ENCODE assay signal across 23 mouse cellular contexts in the genomic region with DNA sequence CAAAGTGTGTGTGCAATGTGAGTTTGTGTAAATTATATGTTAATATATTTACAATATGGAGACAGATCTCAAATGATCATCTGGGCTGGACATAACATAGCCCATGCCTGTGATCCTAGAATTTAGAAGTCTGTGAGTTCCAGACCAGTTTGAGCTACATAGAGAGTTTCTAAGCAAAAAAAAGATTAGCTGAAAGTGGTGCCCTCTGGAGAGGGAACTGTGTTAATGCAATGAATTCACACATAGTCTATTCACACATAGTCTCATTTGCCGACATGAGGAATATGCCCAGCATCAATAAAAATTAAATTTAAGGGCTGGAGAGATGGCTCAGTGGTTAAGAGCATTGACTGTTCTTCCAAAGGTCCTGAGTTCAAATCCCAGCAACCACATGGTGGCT. TPM values are rescaled to one million over a fixed set of nuclear protein-coding genes. Genes with fewer than 3 reads are reported as not detected.
DNase-seq lines count a peak whose midpoint lies in the region; ATAC-seq and TF ChIP-seq lines count a peak whose summit lies in the region.
"Had no signal": no experiment of that assay in that cellular context is flagged by ENCODE, and none has a peak within 500 bp of the region (broad histone marks: within the 10 kb centered on the region; RNA-seq: fewer than 3 reads in every experiment).

No protein-coding gene starts in this region.

- H3K79me2 ChIP-seq in MEL (ENCODE audit: control insufficient read depth, insufficient read depth, low read length, poor library complexity) = no peaks in the 10 kb centered on the region

- H3K9me3 ChIP-seq in forebrain, postnatal 0 days (ENCODE audit: low read length) = no peaks in the 10 kb centered on the region
- no peaks in the 10 kb centered on the region for H3K9me3 ChIP-seq in forebrain, embryonic 16.5 days (ENCODE audit: control insufficient read depth, low read length)
- H3K9me3 ChIP-seq in liver, embryonic 14.5 days (ENCODE audit: control insufficient read depth, low read length) = no peaks in the 10 kb centered on the region
- no peaks in the 10 kb centered on the region for H3K9me3 ChIP-seq in liver, embryonic 11.5 days (ENCODE audit: control insufficient read depth, low read length)
- H3K9me3 ChIP-seq in MEL (replicated peaks; ENCODE audit: insufficient read depth, low read length) = no peaks in the 10 kb centered on the region
- H3K9me3 ChIP-seq: embryonic facial prominence, embryonic 15.5 days; G1E; heart, embryonic 15.5 days; hindbrain, embryonic 15.5 days; liver, embryonic 13.5 days; stomach, embryonic 15.5 days had no signal

- no peaks in the 10 kb centered on the region for H3K36me3 ChIP-seq in forebrain, postnatal 0 days (ENCODE audit: insufficient read depth)
- H3K36me3 ChIP-seq in forebrain, embryonic 16.5 days (ENCODE audit: control insufficient read depth, insufficient read depth) = no peaks in the 10 kb centered on the region
- H3K36me3 ChIP-seq in liver, embryonic 14.5 days (replicated peaks; ENCODE audit: control insufficient read depth, insufficient read depth, low read depth) = no peaks in the 10 kb centered on the region
- H3K36me3 ChIP-seq in liver, embryonic 11.5 days (ENCODE audit: control insufficient read depth, insufficient read depth, low read length) = no peaks in the 10 kb centered on the region
- peaks cover 0 to 21% of the 10 kb centered on the region in 2 experiments; a peak in 2 of 4 replicates for H3K36me3 ChIP-seq in MEL (ENCODE audit: control insufficient read depth in 1 of 2, insufficient read depth in 2 of 2, low read length in 2 of 2)
- H3K36me3 ChIP-seq: embryonic facial prominence, embryonic 15.5 days; G1E; heart, embryonic 15.5 days; hindbrain, embryonic 15.5 days; liver, embryonic 13.5 days; stomach, embryonic 15.5 days had no signal

- no peak overlapping the region for H3K9ac ChIP-seq in forebrain, postnatal 0 days
- H3K9ac ChIP-seq in forebrain, embryonic 16.5 days (replicated peaks; ENCODE audit: low read depth, low read length) = no peak overlapping the region
- no peak overlapping the region for H3K9ac ChIP-seq in liver, embryonic 14.5 days (replicated peaks)
- H3K9ac ChIP-seq in liver, embryonic 11.5 days (ENCODE audit: low read depth, low read length) = no peak overlapping the region
- no peak overlapping the region for H3K9ac ChIP-seq in MEL (ENCODE audit: control insufficient read depth, low read depth, low read length, poor library complexity, severe bottlenecking)
- H3K9ac ChIP-seq: embryonic facial prominence, embryonic 15.5 days; heart, embryonic 15.5 days; hindbrain, embryonic 15.5 days; liver, embryonic 13.5 days; stomach, embryonic 15.5 days had no signal

- peak; percentile 16; the same call in 1 of the 2 replicates for TF ChIP-seq CTCF in forebrain, postnatal 0 days (IDR thresholded peaks at IDR 0.05; ENCODE audit: low read depth)
- peak; percentile 15; the same call in 1 of the 2 replicates for TF ChIP-seq CTCF in liver, embryonic 14.5 days (IDR thresholded peaks at IDR 0.05; ENCODE audit: low read depth)
- TF ChIP-seq CTCF in MEL (IDR thresholded peaks at IDR 0.05 in 2 of 3, conservative IDR thresholded peaks at IDR 0.05 in 1 of 3; ENCODE audit: control insufficient read depth in 1 of 3, insufficient read depth in 1 of 3, low read depth in 2 of 3, low read length in 3 of 3, poor library complexity in 1 of 3, severe bottlenecking in 1 of 3) = peak in 2 of 3 experiments; percentile 25 to 60; a peak in 3 of 6 replicates

- no peak for ATAC-seq in forebrain, postnatal 0 days
- ATAC-seq in forebrain, embryonic 16.5 days = no peak
- ATAC-seq in liver, embryonic 14.5 days (ENCODE audit: insufficient read depth) = no peak
- no peak for ATAC-seq in liver, embryonic 11.5 days (replicated peaks; ENCODE audit: low FRiP score)

- no peak overlapping the region for H3K27ac ChIP-seq in forebrain, postnatal 0 days (ENCODE audit: low read depth, low read length)
- no peak overlapping the region for H3K27ac ChIP-seq in forebrain, embryonic 16.5 days (ENCODE audit: low read length)
- H3K27ac ChIP-seq in liver, embryonic 14.5 days = no peak overlapping the region
- H3K27ac ChIP-seq in liver, embryonic 11.5 days (ENCODE audit: low read depth, low read length) = no peak overlapping the region
- H3K27ac ChIP-seq in MEL (ENCODE audit: control insufficient read depth, low read depth, low read length) = no peak overlapping the region
- H3K27ac ChIP-seq: embryonic facial prominence, embryonic 15.5 days; heart, embryonic 15.5 days; hindbrain, embryonic 15.5 days; liver, embryonic 13.5 days; stomach, embryonic 15.5 days had no signal

- H3K27me3 ChIP-seq in forebrain, postnatal 0 days (ENCODE audit: insufficient read depth, low read length) = no peaks in the 10 kb centered on the region
- H3K27me3 ChIP-seq in forebrain, embryonic 16.5 days (replicated peaks; ENCODE audit: control insufficient read depth, insufficient read depth, low read length) = no peaks in the 10 kb centered on the region
- no peaks in the 10 kb centered on the region for H3K27me3 ChIP-seq in liver, embryonic 14.5 days (ENCODE audit: control insufficient read depth, insufficient read depth, low read length)
- H3K27me3 ChIP-seq in liver, embryonic 11.5 days (replicated peaks; ENCODE audit: control insufficient read depth, insufficient read depth, low read length) = no peaks in the 10 kb centered on the region
- H3K27me3 ChIP-seq in MEL (ENCODE audit: control insufficient read depth in 1 of 2, insufficient read depth in 2 of 2, low read length in 2 of 2) = no peaks in the 10 kb centered on the region
- H3K27me3 ChIP-seq: embryonic facial prominence, embryonic 15.5 days; heart, embryonic 15.5 days; hindbrain, embryonic 15.5 days; liver, embryonic 13.5 days; stomach, embryonic 15.5 days had no signal

- DNase-seq in forebrain, postnatal 0 days = no peak
- no peak for DNase-seq in liver, embryonic 14.5 days (ENCODE audit: low read depth in 3 of 3, low spot score in 3 of 3)
- DNase-seq in liver, embryonic 11.5 days (ENCODE audit: low spot score) = no peak
- peak; percentile 22 for DNase-seq in 3T3-L1 (ENCODE audit: low read depth, low spot score)
- DNase-seq in MEL (ENCODE audit: low read depth, low spot score) = peak; percentile 51
- no peak for DNase-seq in retina, postnatal 1 day
- no peak for DNase-seq in ovary, postnatal 10 days (ENCODE audit: low spot score)
- DNase-seq: cerebellum, adult 18-20 months; cerebellum, postnatal 36 days; gastrocnemius, postnatal 10 days; heart, adult 11 months; heart, postnatal 4 days; kidney, adult 2 months; kidney, postnatal 14 days; liver, embryonic 13.5 days; lung, postnatal 10 days; thymus, adult 2 months had no signal

- no peaks in the 10 kb centered on the region for H3K4me1 ChIP-seq in forebrain, postnatal 0 days (ENCODE audit: insufficient read depth)
- H3K4me1 ChIP-seq in forebrain, embryonic 16.5 days (replicated peaks; ENCODE audit: control insufficient read depth, insufficient read depth, low read length) = no peaks in the 10 kb centered on the region
- H3K4me1 ChIP-seq in liver, embryonic 14.5 days (replicated peaks; ENCODE audit: control insufficient read depth in 2 of 2, insufficient read depth in 2 of 2, low read length in 1 of 2) = peaks cover 18 to 46% of the 10 kb centered on the region in 2 experiments
- H3K4me1 ChIP-seq in liver, embryonic 11.5 days (replicated peaks; ENCODE audit: control insufficient read depth, insufficient read depth, low read length) = peaks cover 32% of the 10 kb centered on the region
- peaks cover 11 to 21% of the 10 kb centered on the region in 2 experiments for H3K4me1 ChIP-seq in MEL (ENCODE audit: control insufficient read depth in 1 of 2, insufficient read depth in 2 of 2, low read length in 2 of 2)
- H3K4me1 ChIP-seq: embryonic facial prominence, embryonic 15.5 days; hindbrain, embryonic 15.5 days had no signal

- no peak overlapping the region for H3K4me2 ChIP-seq in forebrain, postnatal 0 days (ENCODE audit: low read depth)
- no peak overlapping the region for H3K4me2 ChIP-seq in forebrain, embryonic 16.5 days (ENCODE audit: low read length)
- no peak overlapping the region for H3K4me2 ChIP-seq in liver, embryonic 14.5 days (ENCODE audit: low read depth)
- H3K4me2 ChIP-seq in liver, embryonic 11.5 days = no peak overlapping the region
- H3K4me2 ChIP-seq: embryonic facial prominence, embryonic 15.5 days; heart, embryonic 15.5 days; hindbrain, embryonic 15.5 days; liver, embryonic 13.5 days; stomach, embryonic 15.5 days had no signal

- TF ChIP-seq POLR2A in MEL (IDR thresholded peaks at IDR 0.05; ENCODE audit: control insufficient read depth in 1 of 2, insufficient read depth in 1 of 2, low read depth in 1 of 2, low read length in 2 of 2, poor library complexity in 1 of 2) = no peak

- 85% methylated on average over 1 of the region's 1 CpGs for WGBS in forebrain, postnatal 0 days
- WGBS in forebrain, embryonic 16.5 days = 92% methylated on average over 1 of the region's 1 CpGs
- WGBS in liver, embryonic 14.5 days (ENCODE audit: insufficient replicate concordance) = 48% methylated on average over 1 of the region's 1 CpGs
- WGBS in liver, embryonic 11.5 days = 72% methylated on average over 1 of the region's 1 CpGs

- TF ChIP-seq RAD21 in MEL (IDR thresholded peaks at IDR 0.05; ENCODE audit: low read depth, low read length) = peak; percentile 48

- no peak for TF ChIP-seq EP300 in liver, embryonic 14.5 days (IDR thresholded peaks at IDR 0.05; ENCODE audit: low read depth)
- TF ChIP-seq EP300 in MEL (IDR thresholded peaks at IDR 0.05; ENCODE audit: low read depth in 1 of 2, low read length in 2 of 2) = no peak

- H3K4me3 ChIP-seq in forebrain, postnatal 0 days (ENCODE audit: low read depth, low read length) = no peak overlapping the region
- no peak overlapping the region for H3K4me3 ChIP-seq in forebrain, embryonic 16.5 days (replicated peaks; ENCODE audit: low read length)
- H3K4me3 ChIP-seq in liver, embryonic 14.5 days (ENCODE audit: insufficient read depth in 1 of 2, low read depth in 2 of 2, low read length in 2 of 2) = no peak overlapping the region
- no peak overlapping the region for H3K4me3 ChIP-seq in liver, embryonic 11.5 days (ENCODE audit: low read depth, low read length)
- H3K4me3 ChIP-seq in MEL (ENCODE audit: control insufficient read depth in 1 of 2, insufficient read depth in 1 of 2, low read depth in 2 of 2, low read length in 2 of 2) = no peak overlapping the region
- H3K4me3 ChIP-seq: embryonic facial prominence, embryonic 15.5 days; heart, embryonic 15.5 days; hindbrain, embryonic 15.5 days; liver, embryonic 13.5 days; stomach, embryonic 15.5 days had no signal

RNA-seq across cellular contexts. Expression of gene Bin2, which starts 7.2 kb away (rescaled TPM):
- 1.4 and 1.6 TPM in 2 replicates for total RNA-seq in forebrain, postnatal 0 days (2014; rRNA removed)
- polyA plus RNA-seq in forebrain, postnatal 0 days (2015; fragmentation: Nextera tagmentation; extraction: Ambion mirVana) = 0.58 and 1.4 TPM in 2 replicates
- polyA plus RNA-seq in forebrain, embryonic 16.5 days (2015; fragmentation: Nextera tagmentation; extraction: Ambion mirVana) = 0.65 and 0.70 TPM in 2 replicates
- 16.5 and 17.5 TPM in 2 replicates for polyA plus RNA-seq in liver, embryonic 14.5 days (2012; rRNA removed)
- 12.7 and 15.2 TPM in 2 replicates for polyA plus RNA-seq in liver, embryonic 14.5 days (2014; fragmentation: Nextera tagmentation; extraction: Ambion mirVana)
- polyA plus RNA-seq in liver, embryonic 11.5 days (2014; fragmentation: Nextera tagmentation; extraction: Ambion mirVana) = 56.6 and 62.1 TPM in 2 replicates
- 79.9 and 94.7 TPM in 2 replicates for total RNA-seq in MEL (2012; rRNA removed)
- polyA plus RNA-seq in MEL (2012; ENCODE audit: insufficient read depth in 1 of 2, insufficient read length in 2 of 2, low read depth in 1 of 2, low replicate concordance in 2 of 2, missing spikeins in 1 of 2) = 100 to 1,000 TPM; 106 to 128 TPM

RNA-seq across cellular contexts. Expression of gene Cela1, which starts 11.2 kb away (rescaled TPM):
- 0.62 and 5.1 TPM in 2 replicates for total RNA-seq in forebrain, postnatal 0 days (2014; rRNA removed)
- polyA plus RNA-seq in forebrain, postnatal 0 days (2015; fragmentation: Nextera tagmentation; extraction: Ambion mirVana) = 0.81 and 1.2 TPM in 2 replicates
- 1.1 and 1.4 TPM in 2 replicates for polyA plus RNA-seq in forebrain, embryonic 16.5 days (2015; fragmentation: Nextera tagmentation; extraction: Ambion mirVana)
- polyA plus RNA-seq in liver, embryonic 14.5 days (2012; rRNA removed) = 8.1 and 9.5 TPM in 2 replicates
- polyA plus RNA-seq in liver, embryonic 14.5 days (2014; fragmentation: Nextera tagmentation; extraction: Ambion mirVana) = 11.5 and 13.8 TPM in 2 replicates
- 10.5 and 13.7 TPM in 2 replicates for polyA plus RNA-seq in liver, embryonic 11.5 days (2014; fragmentation: Nextera tagmentation; extraction: Ambion mirVana)
- total RNA-seq in MEL (2012; rRNA removed) = 42.2 and 60.3 TPM in 2 replicates
- polyA plus RNA-seq in MEL (2012; ENCODE audit: insufficient read depth in 1 of 2, insufficient read length in 2 of 2, low read depth in 1 of 2, low replicate concordance in 2 of 2, missing spikeins in 1 of 2) = 10 to 100 TPM in 1 of 2 experiments, not detected in 1; 51.4 TPM
- total RNA-seq: heart, postnatal 4 days had no signal

RNA-seq across cellular contexts. Expression of gene Smagp, which starts 39.8 kb away (rescaled TPM):
- total RNA-seq in forebrain, postnatal 0 days (2014; rRNA removed) = 2.3 and 6.2 TPM in 2 replicates
- 3.9 TPM in 2 replicates for polyA plus RNA-seq in forebrain, postnatal 0 days (2015; fragmentation: Nextera tagmentation; extraction: Ambion mirVana)
- polyA plus RNA-seq in forebrain, embryonic 16.5 days (2015; fragmentation: Nextera tagmentation; extraction: Ambion mirVana) = 2.4 and 3.3 TPM in 2 replicates
- polyA plus RNA-seq in liver, embryonic 14.5 days (2012; rRNA removed) = 7.3 TPM in 2 replicates
- 6.8 and 7.0 TPM in 2 replicates for polyA plus RNA-seq in liver, embryonic 14.5 days (2014; fragmentation: Nextera tagmentation; extraction: Ambion mirVana)
- 14.1 and 15.6 TPM in 2 replicates for polyA plus RNA-seq in liver, embryonic 11.5 days (2014; fragmentation: Nextera tagmentation; extraction: Ambion mirVana)
- 1.6 and 2.6 TPM in 2 replicates for total RNA-seq in MEL (2012; rRNA removed)
- 10 to 100 TPM in 1 of 2 experiments, not detected in 1; 22.6 TPM for polyA plus RNA-seq in MEL (2012; ENCODE audit: insufficient read depth in 1 of 2, insufficient read length in 2 of 2, low read depth in 1 of 2, low replicate concordance in 2 of 2, missing spikeins in 1 of 2)

RNA-seq across cellular contexts. Expression of gene Galnt6, which starts 52.7 kb away (rescaled TPM):
- 0.77 and 1.5 TPM in 2 replicates for total RNA-seq in forebrain, postnatal 0 days (2014; rRNA removed)
- 0.24 and 0.47 TPM in 2 replicates for polyA plus RNA-seq in forebrain, postnatal 0 days (2015; fragmentation: Nextera tagmentation; extraction: Ambion mirVana)
- polyA plus RNA-seq in forebrain, embryonic 16.5 days (2015; fragmentation: Nextera tagmentation; extraction: Ambion mirVana) = 0.34 and 0.39 TPM in 2 replicates
- 0.36 and 0.47 TPM in 2 replicates for polyA plus RNA-seq in liver, embryonic 14.5 days (2012; rRNA removed)
- polyA plus RNA-seq in liver, embryonic 14.5 days (2014; fragmentation: Nextera tagmentation; extraction: Ambion mirVana) = 0.73 and 0.84 TPM in 2 replicates
- polyA plus RNA-seq in liver, embryonic 11.5 days (2014; fragmentation: Nextera tagmentation; extraction: Ambion mirVana) = 1.2 and 1.6 TPM in 2 replicates
- total RNA-seq in MEL (2012; rRNA removed) = 17.0 and 17.5 TPM in 2 replicates
- polyA plus RNA-seq in MEL (2012; ENCODE audit: insufficient read depth in 1 of 2, insufficient read length in 2 of 2, low read depth in 1 of 2, low replicate concordance in 2 of 2, missing spikeins in 1 of 2) = 10 to 100 TPM in 1 of 2 experiments, not detected in 1; 16.1 TPM

Comparison
In these comparisons a context has a peak if more than half of its experiments do, and no peak if none do; other contexts are left out.
1. DNase-seq: peak in 3T3-L1 (single experiment) and MEL (single experiment); none in forebrain, postnatal 0 days (single experiment), liver, embryonic 14.5 days (0 of 3), liver, embryonic 11.5 days (single experiment), retina, postnatal 1 day (single experiment) and ovary, postnatal 10 days (single experiment).
2. Peak in every context shown above with its lines, with median percentiles within 50 percentile points of each other: CTCF ChIP-seq.